8 mouse cellular contexts compared by ENCODE assay signal in genomic region chr5:53589172-53589960, GRCm38 (mm10).
DNase-seq lines count a peak whose midpoint lies in the region; ATAC-seq and TF ChIP-seq lines count a peak whose summit lies in the region.

No protein-coding gene starts in this region.

- peaks cover 67% of the 10 kb centered on the region for H3K4me1 ChIP-seq in E14TG2a.4 (replicated peaks; ENCODE audit: low read depth, low read length)
- H3K4me1 ChIP-seq in forebrain, embryonic 12.5 days: peaks cover 28% of the 10 kb centered on the region
- peaks cover 10% of the 10 kb centered on the region; the same call in 1 of the 2 replicates for H3K4me1 ChIP-seq in heart, postnatal 0 days (ENCODE audit: control insufficient read depth, insufficient read depth)
- peaks cover 9% of the 10 kb centered on the region for H3K4me1 ChIP-seq in liver, embryonic 16.5 days (ENCODE audit: control insufficient read depth, low read depth, low read length)
- H3K4me1 ChIP-seq in neural tube, embryonic 13.5 days (replicated peaks): peaks cover 36% of the 10 kb centered on the region
- peaks cover 17% of the 10 kb centered on the region for H3K4me1 ChIP-seq in testis, adult 2 months (ENCODE audit: control insufficient read depth, insufficient read depth, low read length)

- peak overlapping the region; percentile 90 for H3K9ac ChIP-seq in forebrain, embryonic 12.5 days
- H3K9ac ChIP-seq in heart, postnatal 0 days (replicated peaks; ENCODE audit: low read depth, low read length): peak overlapping the region; percentile 96
- H3K9ac ChIP-seq in liver, embryonic 16.5 days (ENCODE audit: low read depth, low read length): peak overlapping the region; percentile 81
- peak overlapping the region; percentile 94 for H3K9ac ChIP-seq in neural tube, embryonic 13.5 days

- TF ChIP-seq CTCF in E14TG2a.4 (conservative IDR thresholded peaks at IDR 0.05; ENCODE audit: low read length): no peak
- TF ChIP-seq CTCF in heart, postnatal 0 days (IDR thresholded peaks at IDR 0.05; ENCODE audit: low read depth): 0 out of 2 replicates have a peak, but pooled peaks have one; percentile 15
- no peak; the same call in 1 of the 2 replicates for TF ChIP-seq CTCF in testis, adult 2 months (IDR thresholded peaks at IDR 0.05; ENCODE audit: control insufficient read depth, insufficient read depth, insufficient replicate concordance, low read depth, low read length)

- peak; percentile 88 for DNase-seq in c-Kit-positive CD71-positive TER-119-positive erythroid progenitor cells, embryonic 14.5 days (ENCODE audit: low spot score)
- DNase-seq in heart, postnatal 0 days (ENCODE audit: low spot score): peak; percentile 94
- peak; percentile 97 to 98 for DNase-seq in kidney, postnatal 4 days

- under 1% methylated on average over 66 of the region's 72 CpGs for WGBS in forebrain, embryonic 12.5 days
- under 1% methylated on average over 54 of the region's 72 CpGs for WGBS in heart, postnatal 0 days
- under 1% methylated on average over 71 of the region's 72 CpGs for WGBS in liver, embryonic 16.5 days (ENCODE audit: insufficient replicate concordance)
- under 1% methylated on average over 72 of the region's 72 CpGs for WGBS in neural tube, embryonic 13.5 days

- ATAC-seq in forebrain, embryonic 12.5 days (ENCODE audit: low FRiP score): peak; percentile 88
- peak; percentile 90 for ATAC-seq in heart, postnatal 0 days (ENCODE audit: insufficient read depth, low read depth)
- ATAC-seq in liver, embryonic 16.5 days (ENCODE audit: low read depth): peak; percentile 77
- ATAC-seq in neural tube, embryonic 13.5 days (ENCODE audit: low read depth): peak; percentile 90

- TF ChIP-seq POLR2A in testis, adult 2 months (IDR thresholded peaks at IDR 0.05; ENCODE audit: control insufficient read depth, low read depth, low read length): peak; percentile 23; the same call in 1 of the 2 replicates

- H3K27me3 ChIP-seq in E14TG2a.4 (ENCODE audit: insufficient read depth, low read length): no peaks in the 10 kb centered on the region
- no peaks in the 10 kb centered on the region for H3K27me3 ChIP-seq in forebrain, embryonic 12.5 days
- no peaks in the 10 kb centered on the region for H3K27me3 ChIP-seq in heart, postnatal 0 days (ENCODE audit: control insufficient read depth, insufficient read depth, low read length)
- H3K27me3 ChIP-seq in liver, embryonic 16.5 days (ENCODE audit: control insufficient read depth, insufficient read depth, low read depth, low read length): no peaks in the 10 kb centered on the region
- no peaks in the 10 kb centered on the region for H3K27me3 ChIP-seq in neural tube, embryonic 13.5 days
- H3K27me3 ChIP-seq in testis, adult 2 months (ENCODE audit: control insufficient read depth, insufficient read depth, low read length): no peaks in the 10 kb centered on the region

- peak overlapping the region; percentile 93 for H3K4me3 ChIP-seq in E14TG2a.4 (replicated peaks; ENCODE audit: low read length)
- peak overlapping the region; percentile 92 for H3K4me3 ChIP-seq in forebrain, embryonic 12.5 days (replicated peaks)
- peak overlapping the region; percentile 89 for H3K4me3 ChIP-seq in heart, postnatal 0 days (ENCODE audit: low read depth, low read length)
- peak overlapping the region; percentile 77 for H3K4me3 ChIP-seq in liver, embryonic 16.5 days (ENCODE audit: low read depth, low read length)
- H3K4me3 ChIP-seq in neural tube, embryonic 13.5 days: peak overlapping the region; percentile 92
- H3K4me3 ChIP-seq in testis, adult 2 months (ENCODE audit: control insufficient read depth, low read depth, low read length): peak overlapping the region; percentile 95

- peaks cover 22% of the 10 kb centered on the region for H3K36me3 ChIP-seq in E14TG2a.4 (ENCODE audit: insufficient read depth, low read length)
- no peaks in the 10 kb centered on the region for H3K36me3 ChIP-seq in forebrain, embryonic 12.5 days (replicated peaks)
- H3K36me3 ChIP-seq in heart, postnatal 0 days (replicated peaks; ENCODE audit: control insufficient read depth, insufficient read depth, low read length): no peaks in the 10 kb centered on the region
- no peaks in the 10 kb centered on the region for H3K36me3 ChIP-seq in liver, embryonic 16.5 days (ENCODE audit: control insufficient read depth, insufficient read depth)
- no peaks in the 10 kb centered on the region for H3K36me3 ChIP-seq in neural tube, embryonic 13.5 days
- no peaks in the 10 kb centered on the region for H3K36me3 ChIP-seq in testis, adult 2 months (ENCODE audit: control insufficient read depth, insufficient read depth, low read length)

- peak; percentile 63; the same call in 1 of the 2 replicates for TF ChIP-seq EP300 in heart, postnatal 0 days (IDR thresholded peaks at IDR 0.05; ENCODE audit: low read depth)

- H3K4me2 ChIP-seq in forebrain, embryonic 12.5 days: peak overlapping the region; percentile 87
- H3K4me2 ChIP-seq in heart, postnatal 0 days (ENCODE audit: low read depth, low read length): peak overlapping the region; percentile 99
- peak overlapping the region; percentile 71 for H3K4me2 ChIP-seq in liver, embryonic 16.5 days (ENCODE audit: low read depth, low read length)
- H3K4me2 ChIP-seq in neural tube, embryonic 13.5 days: peak overlapping the region; percentile 75

- peak overlapping the region; percentile 99 for H3K27ac ChIP-seq in forebrain, embryonic 12.5 days
- H3K27ac ChIP-seq in heart, postnatal 0 days (ENCODE audit: low read depth): peak overlapping the region; percentile 98
- peak overlapping the region; percentile 93 for H3K27ac ChIP-seq in liver, embryonic 16.5 days (ENCODE audit: low read length)
- H3K27ac ChIP-seq in neural tube, embryonic 13.5 days (replicated peaks): peak overlapping the region; percentile 98
- peak overlapping the region; percentile 77 for H3K27ac ChIP-seq in testis, adult 2 months (ENCODE audit: control insufficient read depth, insufficient read depth, low read depth, low read length)

- H3K9me3 ChIP-seq in E14TG2a.4 (ENCODE audit: low read length): no peaks in the 10 kb centered on the region
- no peaks in the 10 kb centered on the region for H3K9me3 ChIP-seq in forebrain, embryonic 12.5 days
- no peaks in the 10 kb centered on the region for H3K9me3 ChIP-seq in heart, postnatal 0 days (replicated peaks; ENCODE audit: control insufficient read depth, low read length)
- no peaks in the 10 kb centered on the region for H3K9me3 ChIP-seq in liver, embryonic 16.5 days (replicated peaks; ENCODE audit: control insufficient read depth, low read length)
- H3K9me3 ChIP-seq in neural tube, embryonic 13.5 days: no peaks in the 10 kb centered on the region

Comparison
In these comparisons a context has a peak if more than half of its experiments do, and no peak if none do; other contexts are left out.
1. Peak in every context shown above with its lines: DNase-seq, ATAC-seq, H3K4me3 ChIP-seq and H3K27ac ChIP-seq.